Mouse (Mus musculus) retina, embryonic 14.5 days (tissue): ENCODE results near the gene Mpnd.
"Not testable (repeated sequence)": the region's sequence is repeated elsewhere in the genome, so short reads cannot be mapped to it uniquely, and the experiment has no call there.

Experiments
- DNase-seq: peaks from one replicate; pipeline ENCODE4 v3.0.0-alpha.2; 2015; ENCODE audit warnings: low spot score

Mpnd gene

GRCm38 (mm10) chr17:56038583-56039261 is 33.2 kb downstream of the Mpnd start:
- DNase-seq = no peak

- DNase-seq = no peak
Measured at GRCm38 (mm10) chr17:56039345-56039744, 33.8 kb downstream of the Mpnd start.

DNA sequence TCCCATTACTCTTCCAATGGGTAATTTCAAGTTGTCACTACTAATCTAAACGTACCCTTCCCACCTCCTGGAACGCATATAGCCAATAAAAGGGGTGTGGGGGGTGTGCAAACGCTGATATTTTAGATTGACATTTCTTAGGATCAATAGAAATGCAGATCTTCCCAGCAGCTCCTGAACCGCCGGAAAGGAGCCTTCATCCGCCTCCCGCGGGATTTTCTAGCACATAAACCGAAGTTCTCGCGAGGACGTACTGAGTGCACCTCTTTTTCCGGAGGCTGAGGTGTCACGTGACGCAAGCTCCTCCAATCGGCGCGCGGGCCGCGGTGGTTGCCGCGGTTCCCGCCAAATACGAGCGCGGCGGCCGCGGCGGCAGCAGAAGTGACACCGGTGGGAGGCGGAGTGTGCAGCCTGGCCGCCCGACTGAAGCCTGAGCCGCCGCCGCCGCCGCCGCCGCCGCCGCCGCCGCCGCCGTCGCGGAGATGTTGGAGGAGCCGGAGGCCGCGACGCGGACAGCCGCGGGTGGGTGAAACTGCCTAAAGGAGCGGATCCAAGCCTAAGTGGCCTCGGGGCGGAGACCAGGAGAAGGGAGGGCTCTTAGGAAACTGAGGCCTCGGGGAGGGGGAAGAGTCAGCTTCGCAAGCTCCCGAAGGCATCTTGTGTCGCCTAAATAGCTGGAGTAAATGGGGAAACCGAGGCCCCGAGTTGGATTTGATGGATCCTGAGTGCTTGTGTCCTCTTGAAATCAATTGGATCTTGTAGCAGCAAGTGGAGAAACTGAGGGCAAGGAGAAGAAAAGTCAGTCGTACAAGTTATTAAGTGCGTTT is 34.7 kb downstream of the Mpnd start, which contains the start of gene Chaf1a:
Gene Chaf1a (plus strand): TSS at position 410 of the 827 bp plus-strand sequence.
- peak; percentile 99 for DNase-seq

DNA sequence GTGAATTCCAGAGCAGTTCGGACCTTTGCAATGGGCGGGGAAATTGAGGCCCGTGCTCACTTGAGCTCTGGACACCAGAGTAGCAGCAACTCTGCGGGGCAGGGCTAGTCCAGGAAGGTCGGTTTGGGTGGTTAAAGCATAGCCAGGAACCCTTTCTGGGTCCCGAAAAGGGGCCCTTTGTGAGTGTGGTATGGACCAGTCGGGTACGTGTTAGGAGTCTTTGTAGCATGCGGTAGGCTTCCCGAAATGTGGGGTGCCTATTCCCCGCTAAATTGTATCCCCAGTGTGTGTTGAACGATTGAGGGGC is 35.3 kb downstream of the Mpnd start:
- DNase-seq = no peak

DNA sequence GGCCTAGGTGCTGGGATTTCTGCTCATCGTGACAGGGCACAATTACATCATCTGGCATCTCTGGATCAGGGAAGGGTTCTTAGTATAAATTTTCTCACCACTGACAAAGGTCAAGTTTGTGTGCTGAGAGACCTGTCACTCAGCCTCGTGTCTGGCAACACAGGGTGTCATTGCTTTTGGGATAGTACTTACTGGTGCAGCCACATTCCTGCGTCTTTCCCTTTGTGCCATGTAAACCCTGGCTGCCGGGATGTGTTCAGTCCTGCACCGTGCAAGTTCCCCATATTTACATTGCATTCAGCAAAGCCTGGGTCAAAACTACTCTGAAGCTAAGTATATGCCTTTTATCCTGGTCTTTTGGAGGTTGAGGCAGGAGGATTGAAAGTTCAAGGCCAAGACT is 45.9 kb downstream of the Mpnd start:
- DNase-seq = no peak

DNA sequence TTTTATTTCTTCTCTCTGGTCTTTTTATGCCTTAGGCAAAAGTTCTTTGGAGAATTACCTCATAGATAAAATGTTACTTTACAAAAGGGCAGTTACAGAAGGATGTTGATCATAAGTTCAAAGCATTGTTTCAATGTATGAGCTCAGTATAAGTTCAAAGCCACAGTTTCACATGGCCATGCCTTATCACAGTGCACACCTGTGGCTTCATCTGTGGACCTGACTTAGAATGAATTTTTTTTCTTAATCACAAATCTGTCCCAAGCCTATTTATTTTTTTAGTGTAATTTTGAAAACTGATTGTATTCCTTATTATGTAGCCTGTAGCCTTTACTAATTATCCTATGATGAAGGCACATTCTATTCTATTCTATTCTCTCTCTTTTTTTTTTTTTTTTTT is 49.4 kb downstream of the Mpnd start:
- DNase-seq = no peak

DNA sequence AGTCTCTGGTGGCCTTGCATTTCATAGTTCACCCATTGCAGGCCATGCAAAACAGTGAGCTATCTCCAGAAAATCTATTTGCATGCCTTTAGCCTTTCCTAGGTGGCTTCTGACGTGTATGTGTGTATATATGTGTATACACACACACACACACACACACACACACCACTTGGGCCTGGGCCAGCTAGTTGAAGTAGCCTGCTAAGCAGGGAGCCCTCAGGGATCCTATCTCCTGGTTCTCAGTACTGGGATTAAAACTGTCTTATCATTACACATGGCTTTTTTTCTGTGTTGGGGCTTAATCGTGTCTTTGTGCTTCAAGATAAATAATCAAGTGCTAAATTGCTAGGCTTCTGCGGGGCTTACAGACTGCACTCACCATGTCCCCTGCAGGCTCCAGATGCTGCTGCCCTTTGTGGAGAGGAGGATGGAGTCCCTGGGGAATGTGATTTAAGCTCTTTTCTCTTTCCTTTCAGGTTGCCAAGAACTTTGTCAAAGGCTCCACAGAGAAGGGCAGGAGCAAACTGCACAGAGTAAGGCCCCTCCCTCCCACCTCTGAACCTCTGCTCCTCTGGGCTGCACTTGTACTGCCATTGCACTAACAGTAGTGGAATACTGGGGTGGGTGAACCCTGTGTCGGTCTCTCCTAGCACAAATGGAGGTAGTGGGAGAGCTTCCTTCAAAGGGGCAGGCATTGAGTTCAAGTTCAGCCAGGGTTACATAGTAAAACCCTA is 50.6 kb downstream of the Mpnd start:
- DNase-seq = no peak

DNA sequence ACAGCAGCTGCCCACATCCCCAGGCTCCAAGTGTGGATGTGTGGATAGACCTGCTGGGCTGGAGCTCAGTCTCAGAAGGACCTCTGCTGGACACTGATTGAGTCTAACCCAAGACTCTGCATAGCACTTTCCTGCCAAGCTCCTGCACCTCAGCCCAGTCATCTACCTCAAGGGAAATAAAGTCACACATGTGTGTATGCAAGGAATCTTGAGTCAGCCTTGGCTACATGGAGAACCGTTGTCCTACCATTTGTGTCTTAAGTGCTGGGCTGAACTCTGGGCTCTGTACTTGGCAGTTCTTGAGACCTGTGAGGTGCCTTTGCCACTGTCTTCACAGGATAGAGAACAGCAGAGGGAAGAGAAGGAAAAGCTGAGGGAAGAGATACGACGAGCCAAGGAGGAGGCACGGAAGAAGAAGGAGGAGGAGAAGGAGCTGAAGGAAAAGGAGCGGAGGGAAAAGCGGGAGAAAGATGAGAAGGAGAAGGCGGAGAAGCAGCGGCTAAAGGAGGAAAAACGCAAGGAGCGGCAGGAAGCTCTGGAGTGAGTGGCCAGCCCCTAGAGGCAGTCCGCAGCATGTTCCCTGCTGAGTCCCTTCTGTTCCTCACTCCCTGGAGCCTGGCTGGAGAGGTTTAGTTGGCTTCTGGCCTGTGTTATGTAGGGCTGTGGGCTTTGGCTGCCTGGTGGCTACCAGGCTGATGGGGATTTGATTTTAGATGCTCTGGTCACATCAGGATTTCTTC is 52.0 kb downstream of the Mpnd start:
- DNase-seq = no peak

- no peak for DNase-seq
Measured at GRCm38 (mm10) chr17:56062081-56062480, 56.6 kb downstream of the Mpnd start.

- DNase-seq = not testable (repeated sequence)
Measured at GRCm38 (mm10) chr17:56065715-56066114, 60.2 kb downstream of the Mpnd start.
